Mouse (Mus musculus): ENCODE results near the gene Zfyve19. TPM values are rescaled to one million over a fixed set of nuclear protein-coding genes. Genes with fewer than 3 reads are reported as not detected.

The Zfyve19 gene
- total RNA-seq, 2 experiments from 2014 or later = 21.6 TPM

- DNase-seq = no peak
Measured at GRCm38 (mm10) chr2:119249592-119250061, 41.2 kb downstream of the Zfyve19 start.

GRCm38 (mm10) chr2:119250377-119250776, 42.0 kb downstream of the Zfyve19 start:
- intact Hi-C loops (cut with DNase I) = loop anchor here (1.0 to 2.0 kb wide), 3 partner anchors 38 to 186 kb away; partner anchors contain the start of genes Dnajc17, Vps18 and Zfyve19
- no peak for DNase-seq

More at GRCm38 (mm10) chr2:119249592-119250061, 41.2 kb downstream of the Zfyve19 start:
- intact Hi-C loops (cut with DNase I) = loop anchor here (1.0 to 2.0 kb wide), 3 partner anchors 39 to 187 kb away; partner anchors contain the start of genes Dnajc17, Vps18 and Zfyve19

GRCm38 (mm10) chr2:119250826-119251478, 42.5 kb downstream of the Zfyve19 start:
- intact Hi-C loops (cut with DNase I) = loop anchor here (1.0 to 2.0 kb wide), 3 partner anchors 37 to 186 kb away; partner anchors contain the start of genes Dnajc17, Vps18 and Zfyve19
- peak; percentile 81 to 91 for DNase-seq

GRCm38 (mm10) chr2:119254976-119255375, 46.6 kb downstream of the Zfyve19 start:
- intact Hi-C loops (cut with DNase I) = no loop called here

GRCm38 (mm10) chr2:119260518-119260917, 52.1 kb downstream of the Zfyve19 start:
- DNase-seq = no peak
- intact Hi-C loops (cut with DNase I) = no loop called here

More at GRCm38 (mm10) chr2:119254976-119255375, 46.6 kb downstream of the Zfyve19 start:
- no peak for DNase-seq

- intact Hi-C loops (cut with DNase I) = no loop called here
- peak; percentile 40 to 43 for DNase-seq
Measured at GRCm38 (mm10) chr2:119261326-119261725, 52.9 kb downstream of the Zfyve19 start.

- peak; percentile 62 to 80 for DNase-seq
- intact Hi-C loops (cut with DNase I) = no loop called here
Measured at GRCm38 (mm10) chr2:119262978-119263377, 54.6 kb downstream of the Zfyve19 start.

GRCm38 (mm10) chr2:119263813-119264212, 55.4 kb downstream of the Zfyve19 start:
- intact Hi-C loops (cut with DNase I) = no loop called here
- no peak for DNase-seq

Other genes with a start within 250 kb of the Zfyve19 start
- gene Ccdc32, start 179.2 kb upstream of the Zfyve19 start, total RNA-seq (2021) = 10 to 100 TPM; 12.8 to 17.4 TPM
- gene Rpusd2, start 173.8 kb upstream of the Zfyve19 start, total RNA-seq (2021) = 1 to 10 TPM; 5.6 TPM
- gene Knl1, start 161.5 kb upstream of the Zfyve19 start, total RNA-seq (2021) = 1 to 10 TPM; 6.7 to 9.1 TPM
- 1 to 10 TPM; 4.7 to 6.6 TPM for gene Rad51, start 95.8 kb upstream of the Zfyve19 start, total RNA-seq (2021)
- 10 to 100 TPM; 18.8 to 19.2 TPM for gene Rmdn3, start 51.6 kb upstream of the Zfyve19 start, total RNA-seq (2021)
- gene Gchfr, start 40.8 kb upstream of the Zfyve19 start, total RNA-seq (2021) = 1 to 10 TPM; 1.3 to 2.9 TPM
- gene Gm14137, start 34.1 kb upstream of the Zfyve19 start, total RNA-seq (2021) = not detected
- 10 to 100 TPM; 12.0 to 13.3 TPM for gene Dnajc17, start 178 bp downstream of the Zfyve19 start, total RNA-seq (2021)
- gene Ppp1r14d, start 21.3 kb downstream of the Zfyve19 start, total RNA-seq (2021) = not detected
- gene Spint1, start 28.7 kb downstream of the Zfyve19 start, total RNA-seq (2021) = not detected
- not detected for gene Rhov, start 62.7 kb downstream of the Zfyve19 start, total RNA-seq (2021)
- 10 to 100 TPM; 13.4 to 13.7 TPM for gene Vps18, start 80.1 kb downstream of the Zfyve19 start, total RNA-seq (2021)
- gene Dll4, start 117.2 kb downstream of the Zfyve19 start, total RNA-seq (2021) = 10 to 100 TPM; 23.8 to 27.9 TPM
- gene Chac1, start 142.6 kb downstream of the Zfyve19 start, total RNA-seq (2021) = 1 to 10 TPM; 3.5 to 7.5 TPM